Mouse (Mus musculus) brain, embryonic 18.5 days (tissue): ENCODE measurements around the gene Ehmt2.
A peak's percentile ranks its signal among the peaks of the same experiment; 100 is the strongest.

ENCODE experiments used
- DNase-seq: peaks from one replicate; pipeline ENCODE4 v3.0.0-alpha.2; 2012; ENCODE audit warnings: low read depth, low spot score

Gene Ehmt2

DNA sequence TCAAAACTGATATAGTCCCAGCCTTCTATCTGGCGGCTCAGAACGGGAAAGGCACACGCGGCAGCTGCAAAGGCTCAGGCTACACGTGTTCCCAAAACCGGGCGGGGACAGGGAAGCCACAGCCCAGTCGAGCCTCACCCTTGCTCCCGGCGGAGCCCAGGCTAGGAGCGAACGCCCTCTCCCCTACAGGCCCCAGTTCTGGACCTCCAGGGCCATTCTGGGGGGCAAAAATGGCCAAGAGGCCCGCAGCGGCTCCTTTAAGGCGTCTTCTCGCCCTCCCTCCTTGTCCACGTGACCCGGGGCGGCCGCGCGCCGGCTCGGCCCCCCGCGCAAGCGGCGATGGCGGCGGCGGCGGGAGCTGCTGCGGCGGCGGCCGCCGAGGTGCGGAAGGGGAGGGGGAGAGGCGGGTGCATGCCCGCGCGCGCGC is at the start of gene Ehmt2, which contains the start of gene C2:
Gene Ehmt2, plus strand, starts transcription at position 310 of the 427 bp plus-strand sequence.
Gene C2, minus strand, starts transcription at position 106 of the 427 bp plus-strand sequence.
- DNase-seq, result peak; percentile 69

DNA sequence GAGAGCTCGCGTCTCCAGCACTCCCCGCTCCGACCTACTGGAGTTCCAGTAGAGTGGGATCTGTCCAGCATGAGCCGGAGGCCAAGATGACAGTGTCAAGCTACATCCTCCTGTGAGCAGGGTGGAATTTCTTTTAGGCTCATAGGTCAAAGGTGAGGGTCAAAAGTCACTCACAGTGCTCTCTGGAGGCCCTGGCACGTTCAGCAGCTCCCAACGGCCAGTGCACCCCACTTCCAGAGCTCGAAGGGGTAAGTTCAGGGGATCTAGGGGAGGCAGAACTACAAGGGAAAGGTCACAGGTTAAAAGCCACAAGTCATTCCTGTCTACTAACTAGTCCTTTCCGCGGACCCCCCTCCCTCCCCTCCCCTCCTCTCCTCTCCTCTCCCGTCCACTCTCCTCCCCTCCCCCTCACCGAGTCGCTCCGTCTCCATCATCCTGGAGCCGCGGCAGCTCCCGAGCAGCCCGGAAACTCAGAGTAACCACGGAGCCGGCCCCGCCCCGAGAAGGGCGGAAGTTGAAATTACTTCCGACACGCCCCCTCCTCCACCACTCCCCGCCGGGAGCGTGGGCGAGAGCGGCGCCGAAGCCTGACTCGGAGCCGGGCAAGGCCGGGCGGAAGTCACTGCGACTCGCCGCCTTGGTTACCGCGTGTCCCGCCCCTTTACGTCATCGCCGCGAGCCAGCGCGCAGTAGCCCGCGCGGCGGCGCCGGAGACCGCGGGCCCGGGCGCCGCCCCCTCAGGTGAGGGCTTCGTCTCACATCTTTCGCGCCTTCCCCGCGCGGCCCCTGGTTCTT is 48.4 kb upstream of the Ehmt2 start, which contains the start of the genes Skiv2l and Nelfe:
Gene Skiv2l, minus strand, starts transcription at position 489 of the 795 bp plus-strand sequence.
Gene Nelfe, plus strand, starts transcription at position 670 of the 795 bp plus-strand sequence.
- peak; percentile 91 for DNase-seq

DNA sequence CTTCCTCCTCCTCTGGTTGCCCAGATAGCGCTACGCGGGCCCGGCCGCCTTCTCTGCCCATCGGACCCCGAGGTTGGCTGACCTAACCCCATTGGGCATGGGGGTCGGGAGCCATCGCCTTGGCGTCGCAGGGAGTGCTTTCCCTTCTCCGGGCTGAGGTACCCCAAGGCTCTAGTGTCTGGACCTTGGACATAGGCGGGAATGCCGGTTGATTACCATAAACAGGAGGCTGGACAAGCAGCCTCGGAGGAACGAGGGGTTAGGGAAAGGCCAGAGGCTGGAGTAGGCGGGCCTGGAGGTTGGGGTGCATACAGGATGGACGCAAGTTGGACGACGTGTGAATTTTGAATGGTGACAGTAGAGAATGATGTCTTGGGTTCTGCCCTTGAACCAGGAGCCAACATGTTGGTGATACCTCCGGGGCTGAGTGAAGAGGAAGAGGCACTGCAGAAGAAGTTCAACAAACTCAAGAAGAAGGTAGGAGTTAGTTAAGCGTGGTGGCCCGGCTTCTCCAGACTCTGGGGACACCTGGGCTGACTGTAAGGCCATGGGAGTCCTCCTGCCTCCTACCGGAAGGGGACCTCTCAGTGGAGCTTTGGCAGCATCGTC is 47.6 kb upstream of the Ehmt2 start:
- no peak for DNase-seq

DNA sequence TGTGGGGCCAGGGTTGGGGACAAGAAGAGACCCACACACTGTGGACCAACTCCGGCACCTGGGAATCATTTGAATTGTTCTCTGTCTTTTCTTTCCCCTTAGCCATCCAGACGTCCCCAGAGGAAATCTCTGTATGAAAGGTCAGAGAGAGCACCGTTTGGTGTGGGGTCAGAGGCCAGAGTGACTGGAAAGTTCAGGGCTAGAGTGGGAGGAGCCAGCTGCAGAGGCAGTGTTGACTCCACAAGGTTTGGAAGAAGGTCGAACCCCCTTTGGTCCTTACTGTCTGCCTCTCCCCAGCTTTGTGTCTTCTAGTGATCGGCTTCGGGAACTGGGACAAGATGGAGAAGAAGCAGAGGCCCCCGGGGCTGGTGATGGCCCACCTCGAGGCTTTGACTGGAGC is 44.8 kb upstream of the Ehmt2 start:
- DNase-seq, result no peak

DNA sequence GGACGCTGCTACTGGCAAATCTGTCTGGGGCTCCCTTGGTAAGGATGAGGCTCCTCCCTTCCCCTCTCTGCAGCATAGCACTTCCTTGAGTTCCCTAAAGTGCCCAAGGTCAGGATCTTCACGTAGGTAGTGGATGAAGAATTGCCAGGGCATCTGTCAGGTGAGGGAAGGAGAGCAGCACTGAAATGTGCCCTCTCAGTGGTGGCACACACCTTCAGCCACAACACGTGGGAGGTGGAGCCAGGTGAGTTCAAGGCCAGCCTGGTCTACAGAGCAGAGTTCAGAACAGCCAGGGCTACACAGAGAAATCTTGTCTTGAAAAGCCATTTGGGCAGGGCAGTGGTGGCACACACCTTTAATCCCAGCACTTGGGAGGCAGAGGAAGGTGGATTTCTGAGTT is 43.5 kb upstream of the Ehmt2 start:
- no peak for DNase-seq

DNA sequence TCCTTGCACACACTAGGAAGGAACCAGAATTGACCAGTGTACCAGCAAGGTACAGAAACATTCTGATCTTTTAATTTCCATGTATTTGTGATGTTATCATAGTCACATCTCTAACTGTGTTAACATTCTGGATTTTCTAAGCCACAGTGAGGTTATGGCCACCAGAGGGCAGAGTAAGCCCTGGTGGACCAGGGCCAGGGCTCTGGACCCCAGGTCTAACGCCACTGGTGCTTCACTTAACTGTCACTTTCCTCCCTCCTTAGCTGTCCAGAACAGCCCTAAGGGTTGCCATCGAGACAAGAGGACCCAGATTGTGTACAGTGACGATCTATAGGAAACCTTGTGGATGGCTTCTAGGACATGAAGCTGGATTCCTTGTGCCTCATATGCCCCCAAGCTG is 42.4 kb upstream of the Ehmt2 start:
- no peak for DNase-seq

DNA sequence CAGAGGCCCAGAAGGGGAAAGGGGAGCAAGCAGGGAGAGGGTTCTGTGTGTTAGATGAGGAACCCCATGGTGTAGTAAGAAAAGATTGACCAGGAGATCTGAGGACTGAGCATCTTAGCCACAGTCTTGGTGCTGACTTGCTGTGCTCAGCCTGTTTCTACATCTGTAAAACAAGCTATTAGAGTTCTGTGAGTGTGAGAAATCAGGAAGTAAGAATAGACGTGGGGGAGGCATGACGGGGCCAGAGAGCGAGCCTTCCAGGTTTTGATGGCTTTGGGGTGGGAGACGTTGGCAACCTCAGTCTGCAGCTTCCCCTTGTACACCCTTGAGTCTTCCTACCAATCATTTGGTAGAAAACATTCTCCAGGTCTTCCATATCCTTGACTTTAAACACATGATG is 39.6 kb upstream of the Ehmt2 start:
- DNase-seq, result no peak

DNA sequence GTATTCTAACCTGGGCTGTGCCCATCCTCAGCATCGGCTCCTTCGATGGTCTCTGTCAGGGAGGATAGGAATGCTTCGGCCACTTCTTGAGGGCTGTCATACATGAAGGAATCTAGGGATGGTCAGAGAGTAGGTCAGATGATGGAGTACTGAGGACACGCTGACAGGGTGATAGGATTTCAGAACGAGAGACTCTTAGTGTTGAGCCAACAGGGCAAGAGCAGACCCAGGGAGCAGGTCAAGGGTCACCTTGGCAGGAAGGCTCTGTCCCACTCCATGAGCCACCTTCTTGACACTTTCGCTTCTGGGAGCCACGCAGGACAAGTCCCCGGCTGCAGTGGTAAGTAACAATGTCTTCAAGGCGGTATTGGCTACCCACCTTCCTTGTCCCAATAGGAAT is 37.8 kb upstream of the Ehmt2 start:
- no peak for DNase-seq

DNA sequence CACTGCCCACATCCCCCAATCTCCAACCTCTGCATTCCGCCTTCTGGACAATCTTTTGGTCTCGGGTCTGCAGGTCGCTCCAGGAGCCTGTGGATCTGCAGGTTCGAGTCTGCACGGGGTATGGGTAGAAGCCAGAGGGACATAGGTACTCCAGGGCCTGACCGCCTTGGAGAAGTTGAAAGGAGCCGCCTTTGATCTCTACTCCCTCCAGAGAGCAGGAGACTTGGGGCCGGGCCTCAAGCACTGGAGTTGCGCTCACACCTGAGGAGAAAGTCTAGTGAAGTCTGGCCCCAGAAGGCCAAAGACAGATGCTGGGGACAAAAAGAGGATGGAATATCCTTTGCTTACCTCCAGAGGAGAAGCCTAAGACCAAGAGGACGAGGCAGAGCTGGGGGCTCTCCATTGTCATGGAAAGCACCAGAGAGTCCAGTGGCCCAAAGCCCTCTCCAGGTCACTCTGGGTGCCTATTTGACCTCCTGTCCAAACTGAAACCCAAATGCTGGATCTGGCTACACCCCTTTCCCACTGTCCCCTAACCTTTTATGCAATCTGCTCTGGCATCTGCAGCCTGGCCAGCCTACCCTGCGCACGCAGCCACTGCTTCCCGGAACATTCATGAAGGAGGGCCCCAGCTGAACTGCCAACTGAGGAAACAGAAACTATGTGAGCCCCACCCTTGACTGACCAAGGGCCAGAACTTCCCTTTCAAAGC is 36.4 kb upstream of the Ehmt2 start:
- no peak for DNase-seq

DNA sequence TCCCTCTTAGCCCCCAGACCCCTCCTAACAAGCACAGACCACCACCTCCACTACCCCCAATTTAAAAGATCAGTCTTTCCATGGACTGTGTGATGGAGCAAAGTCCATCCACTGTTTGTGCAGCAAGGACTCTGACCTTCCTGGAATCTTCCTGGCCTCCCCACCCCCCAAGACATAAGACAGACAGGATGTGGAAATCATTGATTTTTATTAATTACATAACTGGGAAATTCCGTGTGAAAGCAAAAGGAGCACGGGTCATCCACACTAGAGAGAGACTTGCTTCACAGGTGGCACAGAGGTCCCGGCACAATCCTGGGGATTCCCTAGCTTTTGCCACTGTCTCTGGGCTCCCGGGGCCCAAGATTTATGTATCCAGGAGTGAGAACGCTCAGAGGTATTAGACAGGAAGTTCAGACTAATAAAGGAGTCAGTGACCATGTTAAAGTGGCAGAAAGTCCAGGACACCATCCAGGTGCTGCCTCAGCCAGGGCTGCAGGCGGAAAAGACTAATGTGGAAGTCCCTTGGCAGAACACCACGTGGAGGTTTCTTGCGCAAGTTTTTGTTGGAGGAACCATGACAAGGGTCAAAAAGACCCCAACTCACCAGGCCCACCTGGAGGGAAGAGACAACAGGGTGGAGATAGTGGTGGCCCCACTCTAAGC is 35.7 kb upstream of the Ehmt2 start, which contains the start of gene Cfb:
Gene Cfb, minus strand, starts transcription at position 103 of the 666 bp plus-strand sequence.
- no peak for DNase-seq

DNA sequence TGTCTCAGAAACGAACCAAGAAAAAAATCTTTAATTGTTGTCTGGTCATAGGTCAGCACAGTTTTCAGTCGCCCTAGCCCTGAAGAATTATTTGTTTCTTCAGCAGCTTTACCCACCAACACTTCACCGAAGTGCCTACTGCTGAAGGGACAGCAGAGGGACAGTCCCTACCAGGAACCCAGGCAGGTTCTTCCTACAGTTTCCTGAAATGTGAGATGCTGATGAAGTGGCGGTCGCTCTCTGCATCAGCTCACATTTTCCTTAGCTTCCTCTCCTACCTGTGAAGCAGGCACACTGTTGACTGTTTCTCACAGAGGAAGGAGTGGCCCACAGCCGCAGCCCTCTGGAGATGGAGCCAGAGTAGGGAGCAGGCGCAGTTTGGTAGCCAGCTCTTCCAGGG is 32.3 kb upstream of the Ehmt2 start:
- no peak for DNase-seq

DNA sequence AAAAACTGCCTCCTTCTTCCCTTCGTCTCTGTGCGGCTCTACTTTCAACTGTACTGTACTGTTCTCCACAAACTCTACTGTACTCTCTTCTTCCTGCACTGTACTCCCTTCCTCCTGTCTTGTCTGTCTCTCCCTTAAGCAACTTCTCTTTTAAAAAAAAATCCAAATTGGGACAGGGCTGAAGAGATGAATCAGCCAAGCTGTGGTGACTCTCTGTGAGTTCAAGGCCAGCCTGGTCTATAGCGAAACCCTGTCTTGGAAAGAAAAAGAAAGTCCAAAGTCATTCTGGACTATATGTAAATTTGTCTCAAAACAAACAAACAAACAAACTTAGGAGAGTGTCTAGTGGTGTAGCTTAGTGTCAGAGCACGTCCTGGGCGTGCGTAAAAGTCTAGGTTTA is 23.9 kb upstream of the Ehmt2 start:
- no peak for DNase-seq

DNA sequence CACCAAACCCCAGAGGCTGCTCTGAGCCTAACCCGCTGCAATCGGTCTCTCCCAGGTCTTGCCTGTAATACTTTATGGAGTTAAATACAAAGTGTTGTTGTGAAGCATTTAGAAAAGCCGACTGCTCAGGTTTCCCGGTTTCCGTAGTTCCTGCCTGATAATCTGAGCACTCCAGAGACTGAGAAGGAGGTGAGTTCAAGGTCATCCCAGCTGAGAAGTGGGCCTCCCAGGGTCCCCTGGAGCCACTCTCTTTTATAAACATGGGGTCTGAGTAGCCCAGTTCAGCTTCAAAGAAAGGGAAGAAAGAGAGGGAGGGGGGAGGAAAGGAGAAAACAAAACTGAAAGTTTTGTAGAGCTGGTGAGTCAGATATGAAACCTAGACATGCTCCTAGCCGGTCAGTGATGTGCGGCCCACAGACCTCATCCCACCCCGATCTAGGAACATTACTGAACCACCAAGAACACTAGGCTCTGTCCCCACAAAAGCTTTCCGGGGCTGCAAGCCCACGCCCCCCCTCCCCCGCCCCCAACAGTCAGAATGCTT is 18.9 kb upstream of the Ehmt2 start, which contains the start of gene Zbtb12:
Gene Zbtb12, plus strand, starts transcription at position 148 of the 544 bp plus-strand sequence.
- DNase-seq, result no peak

DNA sequence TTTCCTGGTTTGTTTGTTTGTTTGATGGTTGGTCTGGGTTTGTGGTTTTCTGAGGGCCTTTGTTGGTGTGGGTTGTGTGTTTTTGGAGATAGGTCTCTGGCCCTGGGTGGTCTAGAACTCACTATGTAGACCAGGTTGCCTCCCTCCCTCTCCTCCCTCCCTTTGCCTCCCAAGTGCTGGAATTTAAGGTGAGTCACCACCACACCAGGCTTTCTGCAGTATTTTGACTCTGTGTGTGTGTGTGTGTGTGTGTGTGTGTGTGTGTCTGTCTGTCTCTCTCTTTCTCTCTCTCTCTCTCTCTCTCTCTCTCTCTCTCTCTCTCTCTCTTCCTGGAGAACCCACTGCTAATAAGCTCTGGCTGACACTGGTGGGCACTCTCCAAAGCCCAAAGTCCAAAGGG is 17.1 kb upstream of the Ehmt2 start:
- no peak for DNase-seq

DNA sequence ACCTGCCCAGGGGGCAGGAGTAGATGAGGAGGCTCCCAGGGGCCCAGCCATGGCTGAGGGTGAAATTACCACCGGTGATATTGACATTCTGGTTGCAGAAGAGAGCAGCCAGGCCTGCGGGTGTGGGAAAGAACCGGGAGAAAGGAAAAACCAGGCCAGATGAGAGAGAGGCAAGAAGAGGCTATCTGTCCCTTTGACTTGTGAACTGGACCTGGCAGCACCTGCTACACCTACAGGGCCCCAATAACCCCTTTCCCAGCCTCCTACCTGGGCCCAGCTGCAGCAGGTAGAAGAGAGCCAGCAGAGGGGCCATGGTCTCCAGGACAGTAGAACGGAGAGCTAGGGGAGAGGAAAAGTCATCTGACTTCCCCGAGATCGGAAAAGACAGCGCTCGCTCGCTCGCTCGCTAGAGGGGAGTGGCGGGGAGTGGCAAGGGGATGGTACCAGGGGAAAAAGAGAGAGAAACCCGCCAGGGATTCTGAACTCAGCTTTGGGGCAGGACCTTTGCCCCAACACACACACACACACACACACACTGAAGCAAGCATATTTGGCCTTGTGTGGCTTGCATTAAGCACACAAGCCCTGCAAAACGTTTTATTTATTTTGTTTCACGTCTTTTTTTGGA is 16.5 kb upstream of the Ehmt2 start, which contains the start of gene Gm20547:
Gene Gm20547, minus strand, starts transcription at position 360 of the 628 bp plus-strand sequence.
- DNase-seq, result no peak

DNA sequence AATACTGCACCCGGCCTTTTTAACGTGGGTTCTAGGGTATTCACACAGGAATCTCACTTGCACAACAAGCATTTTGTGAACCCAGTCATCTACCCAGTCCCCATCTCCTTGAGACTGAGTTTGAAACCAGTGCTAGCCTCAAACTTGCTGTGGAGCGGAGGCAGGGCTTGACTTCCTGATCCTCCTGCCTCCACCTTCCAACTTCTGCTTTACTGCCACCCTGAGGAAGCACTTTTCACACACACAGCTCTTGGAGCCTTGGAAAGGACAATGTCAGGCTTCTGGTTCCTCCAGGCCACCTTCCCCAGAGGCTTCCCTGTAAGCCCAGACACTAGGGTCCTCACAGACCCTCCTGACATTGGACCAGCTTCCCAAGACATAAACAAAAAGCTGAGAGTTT is 14.9 kb upstream of the Ehmt2 start:
- DNase-seq, result no peak

DNA sequence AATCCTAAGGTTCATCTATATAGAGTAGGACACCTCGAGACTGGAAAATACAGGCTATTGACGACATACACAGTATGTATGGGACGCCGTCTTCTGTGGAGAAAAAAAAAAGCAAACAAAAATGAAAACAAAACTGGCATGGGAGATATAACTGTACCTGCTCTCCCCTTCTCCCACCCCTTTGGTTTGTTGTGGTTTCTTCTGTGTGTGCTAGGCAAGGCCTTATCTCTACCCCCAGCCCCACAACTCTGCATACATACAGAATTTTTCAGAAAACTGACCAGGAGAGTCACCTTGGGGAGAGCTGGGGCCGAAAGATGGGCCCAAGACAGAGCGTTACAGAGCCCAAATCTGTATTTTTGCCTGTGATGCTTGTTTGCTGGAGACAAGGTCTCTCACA is 13.6 kb upstream of the Ehmt2 start:
- no peak for DNase-seq

DNA sequence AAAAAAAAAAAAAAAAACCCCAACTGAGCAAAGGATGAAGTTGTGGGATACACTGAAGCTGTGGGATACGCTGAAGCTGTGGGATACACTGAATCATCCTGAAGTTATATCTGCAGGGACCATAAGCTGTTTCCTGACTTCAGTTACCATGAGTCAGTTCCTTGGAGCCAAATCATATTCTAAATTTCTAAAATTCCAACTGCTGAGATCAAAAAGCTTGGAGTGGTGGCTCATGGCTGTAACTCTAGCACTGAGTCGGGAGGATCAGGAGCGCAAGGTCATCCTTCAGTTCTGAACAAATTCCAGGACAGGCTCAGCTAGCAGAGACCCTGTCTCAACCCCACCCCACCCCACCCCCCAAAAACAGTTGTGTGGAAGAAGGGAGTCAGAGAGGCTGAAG is 12.7 kb upstream of the Ehmt2 start:
- DNase-seq, result no peak

DNA sequence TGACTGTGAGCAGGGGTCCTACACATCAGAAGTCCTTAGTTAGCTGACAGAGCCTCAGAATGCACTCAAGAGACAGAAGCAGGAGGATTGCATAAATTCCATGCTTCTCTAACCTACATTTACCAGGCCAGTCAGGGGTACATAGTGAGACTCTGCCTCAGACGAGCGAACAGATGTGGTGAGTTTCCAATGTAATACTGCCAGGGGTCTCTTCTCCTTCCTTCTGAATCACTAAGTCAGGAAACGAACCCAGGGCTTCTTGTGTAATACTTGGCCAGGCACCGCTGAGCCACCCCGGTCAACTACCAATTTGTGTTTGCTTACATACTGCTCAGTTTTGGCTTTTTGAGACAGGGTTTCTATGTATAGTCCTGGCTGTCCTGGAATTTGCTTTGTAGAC is 10.3 kb upstream of the Ehmt2 start:
- no peak for DNase-seq

DNA sequence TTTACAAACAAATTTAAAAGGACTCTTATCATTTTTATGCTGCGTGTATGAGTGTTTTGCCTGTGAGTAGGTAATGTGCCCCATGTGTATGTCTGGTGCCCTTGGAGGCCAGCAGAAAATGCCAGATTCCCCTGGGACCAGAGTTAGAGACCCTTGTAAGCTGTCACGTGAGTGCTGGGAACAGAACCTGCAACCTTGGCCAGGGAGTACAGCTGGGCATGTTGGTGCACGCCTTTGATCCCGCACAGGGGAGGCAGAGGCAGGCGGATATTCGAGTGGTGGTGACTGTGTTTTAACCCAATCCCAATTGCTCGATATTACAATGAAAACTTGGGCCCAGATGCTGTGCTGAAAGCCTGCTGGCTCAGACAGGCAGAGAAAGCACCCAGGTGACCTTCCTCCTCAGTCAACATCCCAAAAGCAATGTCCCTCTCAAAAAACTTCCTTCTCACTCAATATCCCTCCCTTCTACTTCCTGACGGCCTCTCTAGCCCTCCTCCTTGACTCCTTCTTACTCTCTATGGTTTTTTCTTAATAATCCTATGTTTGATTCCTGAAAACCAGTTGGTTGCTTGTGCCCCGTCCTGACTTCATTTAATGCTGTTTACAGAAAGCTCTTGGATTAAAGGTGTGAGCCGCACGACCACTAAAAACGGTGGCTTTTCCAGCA is 8.1 kb upstream of the Ehmt2 start:
- no peak for DNase-seq
